Mouse (Mus musculus): ENCODE measurements around the gene Arhgef26. TPM values are rescaled to one million over a fixed set of nuclear protein-coding genes. Genes with fewer than 3 reads are reported as not detected.

The Arhgef26 gene
- not detected for polyA plus RNA-seq (2017; shearing (Covaris generic))

DNA sequence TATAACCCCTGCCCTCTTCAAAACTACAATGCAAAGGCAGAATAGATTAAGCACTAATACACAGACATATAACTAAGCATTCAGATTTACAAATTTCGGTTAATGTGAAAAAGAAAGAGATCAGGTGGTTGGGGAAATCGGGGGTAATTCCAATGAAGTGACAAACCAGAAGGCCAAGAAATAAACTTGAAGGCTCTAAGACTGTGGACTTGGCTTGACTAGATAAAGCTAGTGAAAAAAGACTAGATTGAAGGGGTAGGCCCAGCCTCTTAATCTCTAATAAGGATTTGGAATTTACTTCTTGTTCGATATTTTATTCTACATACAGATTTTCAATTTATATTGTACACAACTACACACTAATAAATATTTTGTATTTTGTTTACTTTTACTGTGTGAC, at the start of gene Arhgef26:
TSS of gene Arhgef26 (plus strand) at position 301 of the 400 bp plus-strand sequence.

DNA sequence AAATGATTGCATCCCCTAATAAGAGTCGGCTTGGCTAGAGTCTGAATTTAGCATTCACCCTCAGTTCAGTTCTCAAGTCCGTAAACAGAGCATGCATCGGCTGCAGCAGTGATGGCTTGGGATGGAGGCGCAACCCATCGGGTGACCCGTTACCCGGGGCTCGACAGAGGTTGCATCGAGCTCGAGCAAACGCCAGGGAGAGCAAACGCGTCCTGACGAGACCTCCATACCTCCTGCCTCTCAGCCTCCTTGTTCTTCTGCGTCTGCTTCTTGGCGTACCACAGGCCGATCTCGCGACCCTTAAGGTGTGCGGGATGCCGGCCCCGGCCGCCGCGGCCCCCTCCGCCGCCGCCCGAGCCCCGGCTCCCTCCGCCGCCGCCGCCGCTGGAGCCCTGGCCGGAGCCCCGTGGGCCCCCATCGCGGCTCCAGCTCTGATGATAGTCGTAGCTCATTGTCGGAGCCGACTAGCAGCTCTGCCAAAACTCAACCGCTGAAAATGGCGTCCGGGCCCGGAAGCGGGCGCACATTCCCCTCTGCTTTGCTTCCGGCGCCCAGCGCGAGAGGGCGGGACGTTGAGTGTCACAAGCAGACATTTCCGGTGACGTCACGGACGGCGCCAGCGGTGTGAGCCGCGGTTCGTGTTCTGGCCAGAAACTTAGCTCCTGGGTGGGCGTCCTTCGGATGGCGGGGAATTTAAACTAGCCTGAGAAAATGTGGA, 168.5 kb downstream of the Arhgef26 start, which contains the start of gene Dhx36:
TSS of gene Dhx36 (minus strand) at position 517 of the 718 bp plus-strand sequence.

Other genes starting within 250 kb of the Arhgef26 start
- gene Dhx36, start 168.7 kb downstream of the Arhgef26 start, polyA plus RNA-seq (2017; shearing (Covaris generic)): 42.8 TPM